Mouse (Mus musculus) MEL (cell line): ENCODE data around the gene Gm6217.

Source experiments
- KAT2A ChIP-seq: conservative IDR thresholded peaks from 2 replicates; pipeline ENCODE4 v1.6.1; 2012; ENCODE audit warnings: low read depth, low read length, improper control_type of control experiment, inconsistent platforms
- POLR2A ChIP-seq, 2 experiments: IDR thresholded peaks; 2 replicates each; pipeline ENCODE4 v1.6.1; 2011 to 2012; ENCODE audit warnings: low read length in 2 of 2, mild to moderate bottlenecking in 2 of 2, control low read depth in 1 of 2, improper control_type of control experiment in 1 of 2, low read depth in 1 of 2, moderate library complexity in 1 of 2; ENCODE audit not compliant: control insufficient read depth in 1 of 2, insufficient read depth in 1 of 2, poor library complexity in 1 of 2

DNA sequence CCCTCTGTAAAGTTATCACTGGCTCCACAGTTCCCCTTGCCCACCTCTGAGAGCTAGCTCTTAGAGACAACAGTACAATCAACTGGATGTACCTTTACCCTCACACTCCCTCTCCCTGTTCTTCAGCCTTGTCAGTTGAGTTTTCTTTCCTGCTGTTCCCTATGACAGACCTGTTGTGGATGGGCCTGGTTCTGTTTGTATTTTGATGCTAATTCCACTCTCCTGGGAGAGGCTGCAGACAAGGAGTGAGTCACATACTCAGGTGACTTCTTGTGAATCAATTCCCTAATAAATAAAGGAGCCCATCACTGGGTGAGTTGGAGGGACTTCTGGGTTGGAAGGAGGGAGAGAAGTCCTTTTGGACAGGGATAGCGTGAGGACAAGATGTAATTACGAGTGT lies 17.4 kb upstream of the Gm6217 start:
- TF ChIP-seq POLR2A (IDR thresholded peaks at IDR 0.05; ENCODE audit: control insufficient read depth in 1 of 2, insufficient read depth in 1 of 2, low read depth in 1 of 2, low read length in 2 of 2, poor library complexity in 1 of 2): no peak
- no peak for TF ChIP-seq KAT2A
